Mouse (Mus musculus) MEL (cell line): ENCODE measurements around the gene Olfr996.

ENCODE experiments used
- BHLHE40 ChIP-seq: IDR thresholded peaks from 2 replicates; pipeline ENCODE4 v1.6.1; 2012; ENCODE audit warnings: low read depth, mild to moderate bottlenecking, inconsistent platforms, low read length, improper control_type of control experiment, borderline replicate concordance
- CTCF ChIP-seq, 3 experiments: IDR thresholded peaks in 2 of 3; conservative IDR thresholded peaks in 1 of 3; 2 replicates each; pipeline ENCODE4 v1.5.1; 2011 to 2012; ENCODE audit warnings: low read length in 3 of 3, low read depth in 2 of 3, mild to moderate bottlenecking in 2 of 3, improper control_type of control experiment in 1 of 3, inconsistent platforms in 1 of 3, mixed read lengths in 1 of 3, moderate library complexity in 1 of 3; ENCODE audit not compliant: control insufficient read depth in 1 of 3, insufficient read depth in 1 of 3, poor library complexity in 1 of 3, severe bottlenecking in 1 of 3
- ETS1 ChIP-seq: IDR thresholded peaks from 2 replicates; pipeline ENCODE4 v1.6.1; 2012; ENCODE audit warnings: low read depth, mild to moderate bottlenecking, inconsistent platforms, low read length, improper control_type of control experiment, moderate library complexity
- RCOR1 ChIP-seq: IDR thresholded peaks from 2 replicates; pipeline ENCODE4 v1.6.1; 2012; ENCODE audit warnings: low read depth, mild to moderate bottlenecking, inconsistent platforms, low read length, improper control_type of control experiment
- TBP ChIP-seq: IDR thresholded peaks from 2 replicates; pipeline ENCODE4 v1.8.0; 2011; ENCODE audit warnings: low read depth, low read length, improper control_type of control experiment
- ZC3H11A ChIP-seq: IDR thresholded peaks from 2 replicates; pipeline ENCODE4 v1.6.1; 2012; ENCODE audit warnings: low read depth, mild to moderate bottlenecking, inconsistent platforms, low read length, improper control_type of control experiment
- ZMIZ1 ChIP-seq: IDR thresholded peaks from 2 replicates; pipeline ENCODE4 v1.6.1; 2012; ENCODE audit warnings: low read depth, mild to moderate bottlenecking, inconsistent platforms, low read length, improper control_type of control experiment, moderate library complexity
- ZNF384 ChIP-seq: IDR thresholded peaks from 2 replicates; pipeline ENCODE4 v1.6.1; 2012; ENCODE audit warnings: low read depth, mild to moderate bottlenecking, inconsistent platforms, low read length, improper control_type of control experiment

DNA sequence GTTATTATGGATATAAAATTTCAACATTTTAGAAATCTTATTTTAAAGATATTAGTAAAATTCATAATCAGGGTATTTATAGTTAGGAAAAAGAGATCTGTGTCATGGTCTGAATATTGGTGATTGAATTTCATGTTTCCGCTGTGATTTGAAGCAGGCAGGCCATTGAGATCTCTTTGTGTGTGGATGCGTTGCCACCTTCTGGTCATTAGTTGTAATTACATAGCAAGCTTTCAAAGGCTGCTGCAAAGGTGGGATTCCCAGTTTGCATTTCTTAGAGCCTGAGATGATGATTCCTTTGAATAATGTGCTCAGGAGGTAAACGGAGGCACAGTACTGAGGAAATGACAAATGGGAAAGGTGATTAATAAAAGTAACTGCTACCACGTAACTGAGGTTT, 17.8 kb upstream of the Olfr996 start:
- no peak for TF ChIP-seq ZNF384
- TF ChIP-seq BHLHE40, result no peak
- TF ChIP-seq CTCF (IDR thresholded peaks at IDR 0.05 in 2 of 3, conservative IDR thresholded peaks at IDR 0.05 in 1 of 3; ENCODE audit: control insufficient read depth in 1 of 3, insufficient read depth in 1 of 3, low read depth in 2 of 3, low read length in 3 of 3, poor library complexity in 1 of 3, severe bottlenecking in 1 of 3), result peak; percentile 67 to 78 (median 70)
- peak; percentile 66 for TF ChIP-seq ZC3H11A
- TF ChIP-seq TBP, result no peak
- TF ChIP-seq RCOR1, result no peak
- TF ChIP-seq ZMIZ1, result no peak
- TF ChIP-seq ETS1, result no peak
